Mouse (Mus musculus) macrophage (primary cell): ENCODE results near the gene Cenpc1. TPM values are rescaled to one million over a fixed set of nuclear protein-coding genes. Genes with fewer than 3 reads are reported as not detected.

ENCODE experiments used
- H3K27ac ChIP-seq: fragments of 350-480 bp; formaldehyde crosslinking; 2 replicates; pipeline ENCODE4 v1.9.0; 2021
- H3K36me3 ChIP-seq: fragments of 350-480 bp; formaldehyde crosslinking; 2 replicates; pipeline ENCODE4 v1.9.0; 2021; ENCODE audit errors: inconsistent target
- H3K4me3 ChIP-seq: fragments of 350-480 bp; formaldehyde crosslinking; 2 replicates; pipeline ENCODE4 v1.9.0; 2021; ENCODE audit errors: inconsistent target
- H3K79me2 ChIP-seq: fragments of 350-480 bp; formaldehyde crosslinking; 2 replicates; pipeline ENCODE4 v1.9.0; 2021; ENCODE audit errors: inconsistent target
- WGBS: methylation state at CpG from one replicate; pipeline ENCODE4 v1.1.7; 2026; ENCODE audit warnings: inconsistent platforms; ENCODE audit not compliant: missing documents; 5-methylcytosine and 5-hydroxymethylcytosine counted together
- polyA plus RNA-seq: library from polyadenylated mRNA; stranded (reverse); fragments of 250-400 nt; gene quantifications from 3 replicates; pipeline ENCODE4 v1.2.4, GENCODE M21; 2018; ENCODE audit warnings: inconsistent platforms

Cenpc1 gene
- polyA plus RNA-seq, 1 experiment from 2014 or later: 16.9 TPM

GRCm38 (mm10) chr5:85977646-85978426 is 87.5 kb downstream of the Cenpc1 start:
- Histone ChIP-seq H3K36me3 (no peaks in the 10 kb centered on the region), H3K4me3 (no peak overlapping the region), H3K79me2 (no peaks in the 10 kb centered on the region), H3K27ac (no peak overlapping the region)
- WGBS: 46% methylated on average over 8 of the region's 8 CpGs

- no peaks in the 10 kb centered on the region for H3K36me3 ChIP-seq
- WGBS: 84% methylated on average over 7 of the region's 7 CpGs
- no peak overlapping the region for H3K4me3 ChIP-seq
- H3K27ac ChIP-seq: no peak overlapping the region
- no peaks in the 10 kb centered on the region for H3K79me2 ChIP-seq
Observed at GRCm38 (mm10) chr5:85962791-85963190, 102.6 kb downstream of the Cenpc1 start.

Other genes with a start within 250 kb of the Cenpc1 start
- 23.6 to 56.7 TPM (median 42.1 TPM) in 3 replicates for gene Stap1, start 6.2 kb upstream of the Cenpc1 start, polyA plus RNA-seq
- 8.5 to 13.8 TPM (median 9.9 TPM) in 3 replicates for gene Uba6, start 107.2 kb upstream of the Cenpc1 start, polyA plus RNA-seq
- not detected in 3 replicates for gene Gnrhr, start 132.3 kb upstream of the Cenpc1 start, polyA plus RNA-seq
- not detected in 3 replicates for gene Tmprss11c, start 223.7 kb upstream of the Cenpc1 start, polyA plus RNA-seq